Mouse (Mus musculus): ENCODE measurements around the gene 1700031F05Rik.
"Not testable (repeated sequence)": the region's sequence is repeated elsewhere in the genome, so short reads cannot be mapped to it uniquely, and the experiment has no call there.

The 1700031F05Rik gene

GRCm38 (mm10) chrX:102867871-102868270 lies at the start of gene 1700031F05Rik:
TSS of gene 1700031F05Rik (minus strand) at chrX:102867971.
- no peak for DNase-seq (ENCODE audit: low spot score)

DNA sequence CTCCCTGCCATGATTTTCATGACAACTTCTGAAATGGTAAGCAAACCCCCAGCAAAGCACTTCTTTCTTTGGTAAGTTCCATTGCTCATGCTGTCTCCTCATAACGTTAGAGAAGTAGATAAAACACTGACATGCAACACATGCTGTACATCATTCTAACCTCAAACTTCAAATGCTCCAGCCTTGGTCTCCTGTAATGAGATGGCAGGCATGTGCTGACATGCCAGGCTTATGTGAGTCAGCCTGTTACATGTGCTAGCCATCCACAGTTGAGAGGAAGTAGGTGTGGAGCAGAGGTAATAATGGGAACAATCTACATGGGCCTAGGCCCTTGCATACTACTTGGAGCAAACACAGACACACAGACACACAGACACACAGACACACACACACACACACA lies 47.1 kb upstream of the 1700031F05Rik start:
- not testable (repeated sequence) for DNase-seq (ENCODE audit: low spot score)

DNA sequence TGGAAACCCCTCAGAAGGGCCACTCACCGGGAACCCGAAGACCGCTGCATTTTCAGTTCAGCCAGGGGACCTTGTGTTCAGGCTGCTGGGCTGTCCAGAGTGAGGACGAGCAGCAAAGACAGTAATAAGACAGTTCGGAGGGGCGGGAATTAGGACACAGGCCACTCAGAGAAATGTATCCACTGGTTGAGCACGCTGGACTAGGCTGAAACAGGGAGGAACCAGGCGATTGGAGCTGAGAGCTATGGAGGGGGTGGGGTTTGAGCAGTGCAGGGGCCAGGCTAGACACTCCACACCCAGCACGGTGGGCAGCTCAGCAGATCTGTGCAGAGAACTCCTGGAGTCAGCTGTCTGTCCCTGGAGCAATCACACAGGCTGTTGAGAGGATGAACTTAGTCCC lies 40.8 kb upstream of the 1700031F05Rik start, which contains the start of the genes Dmrtc1a and 1700011M02Rik:
Gene Dmrtc1a, minus strand, starts transcription at position 101 of the 400 bp plus-strand sequence.
Gene 1700011M02Rik, plus strand, starts transcription at position 319 of the 400 bp plus-strand sequence.
- not testable (repeated sequence) for DNase-seq (ENCODE audit: low spot score)

- not testable (repeated sequence) for DNase-seq (ENCODE audit: low spot score)
Measured at GRCm38 (mm10) chrX:102854516-102854915, 13.3 kb downstream of the 1700031F05Rik start, which contains the start of gene Dmrtc1c2. TSS of gene Dmrtc1c2 (minus strand) at chrX:102854616.

GRCm38 (mm10) chrX:102812311-102812710 lies 55.5 kb downstream of the 1700031F05Rik start:
- no peak for DNase-seq (ENCODE audit: low spot score)

Data from ovary, postnatal 14 days (tissue).